Mouse (Mus musculus) brain, embryonic 14.5 days (tissue): Measurements from ENCODE around the gene Fcgr1.

Experiments used
- CTCF ChIP-seq: fragments of 200-500 bp; IDR thresholded peaks from 2 replicates; pipeline ENCODE4 v1.5.1; 2012; ENCODE audit warnings: inconsistent platforms, mild to moderate bottlenecking, moderate library complexity, borderline replicate concordance; ENCODE audit not compliant: insufficient read depth, insufficient read length; ENCODE audit errors: extremely low read depth
- POLR2A ChIP-seq: fragments of 200-500 bp; IDR thresholded peaks from 2 replicates; pipeline ENCODE4 v1.6.1; 2012; ENCODE audit warnings: mild to moderate bottlenecking, inconsistent platforms, borderline replicate concordance; ENCODE audit not compliant: poor library complexity, insufficient read depth, insufficient read length, severe bottlenecking; ENCODE audit errors: extremely low read depth

DNA sequence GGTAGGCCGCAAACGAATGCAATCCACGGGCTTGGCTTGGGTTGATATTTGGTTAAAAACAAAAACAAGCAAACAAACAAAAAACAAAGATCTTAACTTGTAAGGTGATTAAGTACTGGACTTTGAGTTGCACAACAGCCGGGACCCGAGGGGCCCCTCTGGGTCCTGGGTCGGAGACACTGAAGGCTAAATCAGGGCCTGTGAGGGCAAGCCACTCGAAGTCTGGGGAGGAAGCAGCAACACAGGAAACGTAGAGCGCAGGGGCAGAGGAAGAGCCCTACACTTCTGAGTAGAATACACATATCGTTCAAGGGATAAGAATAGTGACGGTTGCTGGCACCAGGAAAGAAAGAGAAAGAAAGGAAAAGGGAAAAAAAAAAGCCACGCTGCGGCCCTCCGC lies 38.2 kb upstream of the Fcgr1 start:
- TF ChIP-seq CTCF: no peak
- no peak for TF ChIP-seq POLR2A
